Mouse (Mus musculus): ENCODE data around the gene U90926.

DNA sequence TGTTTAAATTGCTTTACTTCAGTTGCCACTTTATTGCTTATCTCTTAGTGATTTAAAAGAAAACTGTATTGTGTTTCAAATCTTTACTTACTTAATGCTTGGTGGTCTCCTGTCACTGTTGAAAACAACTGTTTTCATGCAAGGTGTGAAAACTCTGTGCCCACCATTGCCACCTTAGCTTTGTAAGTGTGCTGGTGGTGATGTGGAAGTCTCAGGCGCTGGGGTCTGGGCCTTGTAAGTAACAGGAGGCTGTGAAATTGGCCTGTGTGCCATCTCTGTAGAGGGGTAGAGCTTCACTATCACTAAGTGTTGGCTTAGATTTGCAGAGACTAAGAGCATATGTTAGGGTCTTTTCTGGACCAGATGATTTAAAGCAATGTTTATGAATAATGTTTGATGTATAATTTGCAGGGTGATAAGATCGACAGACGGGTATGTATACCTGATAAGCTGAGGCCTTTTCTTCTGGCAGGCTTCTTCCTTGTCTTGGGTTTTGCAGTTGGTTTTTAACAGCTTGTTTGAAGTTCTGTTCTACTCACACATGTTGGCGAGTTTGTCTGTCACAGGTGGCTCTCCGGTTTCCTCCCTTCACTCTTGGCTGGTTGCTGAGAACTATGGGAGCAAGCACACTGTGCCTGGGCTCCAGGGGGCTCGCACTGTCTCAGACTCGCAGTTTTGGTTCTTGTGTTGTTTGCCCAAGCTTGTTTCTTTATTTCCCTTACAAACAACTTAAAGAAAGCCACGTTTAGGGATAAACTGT, 32.0 kb downstream of the U90926 start:
- TF ChIP-seq POLR2A (IDR thresholded peaks at IDR 0.05; ENCODE audit: borderline replicate concordance, control insufficient read depth, low read depth, low read length) (no peak), CTCF (IDR thresholded peaks at IDR 0.05; ENCODE audit: control insufficient read depth, insufficient read depth, low read length) (no peak)

Measured in bone marrow, adult 2 months (tissue).